Mouse (Mus musculus) hindbrain, embryonic 16.5 days (tissue): Measurements from ENCODE around the gene Olfr1030. TPM values are rescaled to one million over a fixed set of nuclear protein-coding genes. Genes with fewer than 3 reads are reported as not detected.
"Not testable (repeated sequence)": the region's sequence is repeated elsewhere in the genome, so short reads cannot be mapped to it uniquely, and the experiment has no call there.

ENCODE experiments used
- ATAC-seq: fragments of 200-750 bp; cut with Nextera tagmentation; 2 replicates; pipeline ENCODE4 v1.8.0; 2017; ENCODE audit warnings: moderate TSS enrichment, moderate library complexity
- H3K27ac ChIP-seq: fragments of 300-500 bp; sonication (generic); 2 replicates; pipeline ENCODE4 v1.5.1; 2014; ENCODE audit warnings: low read depth, mild to moderate bottlenecking, control low read depth, low read length, moderate library complexity
- H3K27me3 ChIP-seq: fragments of 300-500 bp; sonication (generic); replicated peaks from 2 replicates; pipeline ENCODE4 v1.6.1; 2014; ENCODE audit warnings: low read length; ENCODE audit not compliant: control insufficient read depth, insufficient read depth
- H3K36me3 ChIP-seq: fragments of 300-500 bp; sonication (generic); 2 replicates; pipeline ENCODE4 v1.6.1; 2014; ENCODE audit warnings: mild to moderate bottlenecking, low read length, moderate library complexity, mixed read lengths; ENCODE audit not compliant: control insufficient read depth, insufficient read depth
- H3K4me1 ChIP-seq: fragments of 300-500 bp; sonication (generic); 2 replicates; pipeline ENCODE4 v1.6.1; 2014; ENCODE audit warnings: low read depth, low read length; ENCODE audit not compliant: control insufficient read depth, insufficient read depth
- H3K4me2 ChIP-seq: fragments of 300-500 bp; sonication (generic); 2 replicates; pipeline ENCODE4 v1.6.1; 2014; ENCODE audit warnings: mild to moderate bottlenecking, low read length, control low read depth, moderate library complexity
- H3K4me3 ChIP-seq: fragments of 300-500 bp; sonication (generic); 2 replicates; pipeline ENCODE4 v1.5.1; 2014; ENCODE audit warnings: mild to moderate bottlenecking, low read length, control low read depth, moderate library complexity
- H3K9ac ChIP-seq: fragments of 300-500 bp; sonication (generic); 2 replicates; pipeline ENCODE4 v1.6.1; 2014; ENCODE audit warnings: low read depth, mild to moderate bottlenecking, control low read depth, low read length, moderate library complexity
- H3K9me3 ChIP-seq: fragments of 300-500 bp; sonication (generic); 2 replicates; pipeline ENCODE4 v1.6.1; 2014; ENCODE audit warnings: mild to moderate bottlenecking, low read length, moderate library complexity; ENCODE audit not compliant: control insufficient read depth
- WGBS: fragments of 180-500 bp; shearing (Covaris S2); extraction: QIAGEN DNeasy Blood & Tissue Kit; methylation state at CpG from one replicate; pipeline ENCODE4 v1.1.7; 2014; 5-methylcytosine and 5-hydroxymethylcytosine counted together
- polyA plus RNA-seq: library from polyadenylated mRNA; unstranded; fragments of >200 nt; fragmentation: Nextera tagmentation; extraction: Ambion mirVana; gene quantifications from 2 replicates; pipeline ENCODE4 v1.2.1, GENCODE M21; 2015

Olfr1030 gene
- polyA plus RNA-seq = not detected in 2 replicates

- Histone ChIP-seq H3K36me3 (no peaks in the 10 kb centered on the region), H3K4me1 (no peaks in the 10 kb centered on the region), H3K9ac (no peak within 1 kb of the TSS), H3K27ac (no peak within 1 kb of the TSS), H3K4me3 (no peak within 1 kb of the TSS), H3K27me3 (no peaks in the 10 kb centered on the region), H3K9me3 (no peaks in the 10 kb centered on the region), H3K4me2 (no peak within 1 kb of the TSS)
- 76% methylated on average over 1 of the region's 1 CpGs for WGBS
- no peak for ATAC-seq
Measured at GRCm38 (mm10) chr2:85978976-85979375, at the start of gene Olfr1030. Gene Olfr1030 (plus strand): TSS chr2:85979276.

GRCm38 (mm10) chr2:85950137-85950536 is 28.9 kb upstream of the Olfr1030 start, which contains the start of gene Olfr1028:
Gene Olfr1028 (plus strand): TSS chr2:85950437.
- ATAC-seq = no peak
- H3K27me3 ChIP-seq = no peaks in the 10 kb centered on the region

GRCm38 (mm10) chr2:85973595-85973994 is 5.5 kb upstream of the Olfr1030 start, which contains the start of gene Olfr1029:
Gene Olfr1029 (plus strand): TSS chr2:85973895.
- no peak within 1 kb of the TSS for H3K4me3 ChIP-seq
- no peak for ATAC-seq
- H3K27me3 ChIP-seq = no peaks in the 10 kb centered on the region
- H3K4me2 ChIP-seq = no peak within 1 kb of the TSS
- no peaks in the 10 kb centered on the region for H3K4me1 ChIP-seq
- no peaks in the 10 kb centered on the region for H3K36me3 ChIP-seq
- H3K9me3 ChIP-seq = no peaks in the 10 kb centered on the region
- H3K9ac ChIP-seq = no peak within 1 kb of the TSS
- H3K27ac ChIP-seq = no peak within 1 kb of the TSS
- whole genome bisulfite sequencing = 87% methylated on average over 2 of the region's 2 CpGs

More at GRCm38 (mm10) chr2:85950137-85950536, 28.9 kb upstream of the Olfr1030 start, which contains the start of gene Olfr1028:
- 78% methylated on average over 1 of the region's 1 CpGs for WGBS
- Histone ChIP-seq H3K36me3 (no peaks in the 10 kb centered on the region), H3K4me2 (no peak within 1 kb of the TSS), H3K9me3 (no peaks in the 10 kb centered on the region), H3K27ac (no peak within 1 kb of the TSS), H3K4me3 (no peak within 1 kb of the TSS), H3K9ac (no peak within 1 kb of the TSS), H3K4me1 (no peaks in the 10 kb centered on the region)

- 64% methylated on average over 3 of the region's 3 CpGs for WGBS
- H3K27me3 ChIP-seq = no peaks in the 10 kb centered on the region
- H3K27ac ChIP-seq = no peak within 1 kb of the TSS
- no peak for ATAC-seq
- no peaks in the 10 kb centered on the region for H3K9me3 ChIP-seq
- H3K9ac ChIP-seq = no peak within 1 kb of the TSS
- no peaks in the 10 kb centered on the region for H3K4me1 ChIP-seq
- no peak within 1 kb of the TSS for H3K4me2 ChIP-seq
- no peaks in the 10 kb centered on the region for H3K36me3 ChIP-seq
- H3K4me3 ChIP-seq = no peak within 1 kb of the TSS
Measured at GRCm38 (mm10) chr2:85990004-85990403, 10.9 kb downstream of the Olfr1030 start, which contains the start of gene Olfr1031. Gene Olfr1031 (plus strand): TSS chr2:85990304.

GRCm38 (mm10) chr2:86005240-86005639 is 26.2 kb downstream of the Olfr1030 start, which contains the start of gene Olfr1032:
Gene Olfr1032 (plus strand): TSS chr2:86005540.
- H3K27ac ChIP-seq = no peak within 1 kb of the TSS
- no peaks in the 10 kb centered on the region for H3K27me3 ChIP-seq
- H3K9me3 ChIP-seq = no peaks in the 10 kb centered on the region
- ATAC-seq = no peak
- no peaks in the 10 kb centered on the region for H3K36me3 ChIP-seq
- H3K4me1 ChIP-seq = no peaks in the 10 kb centered on the region
- H3K4me2 ChIP-seq = no peak within 1 kb of the TSS
- no peak within 1 kb of the TSS for H3K4me3 ChIP-seq
- 88% methylated on average over 7 of the region's 7 CpGs for WGBS
- H3K9ac ChIP-seq = no peak within 1 kb of the TSS

GRCm38 (mm10) chr2:86020406-86020805 is 41.3 kb downstream of the Olfr1030 start, which contains the start of gene Olfr1033:
Gene Olfr1033 (plus strand): TSS chr2:86020633.
- H3K4me1 ChIP-seq, ATAC-seq, H3K27ac ChIP-seq, H3K9me3 ChIP-seq, H3K36me3 ChIP-seq, H3K27me3 ChIP-seq: not testable (repeated sequence)
- H3K4me3 ChIP-seq = peak within 1 kb of the TSS; percentile 42
- 7% methylated on average over 10 of the region's 11 CpGs for WGBS
- H3K4me2 ChIP-seq = peak within 1 kb of the TSS; percentile 55
- H3K9ac ChIP-seq = peak within 1 kb of the TSS; percentile 56

GRCm38 (mm10) chr2:86021518-86021917 is 42.4 kb downstream of the Olfr1030 start:
- not testable (repeated sequence) for H3K36me3 ChIP-seq, H3K9ac ChIP-seq, H3K27ac ChIP-seq, ATAC-seq, H3K27me3 ChIP-seq, H3K4me3 ChIP-seq, H3K4me2 ChIP-seq, H3K4me1 ChIP-seq, H3K9me3 ChIP-seq
- 58% methylated on average over 3 of the region's 9 CpGs for WGBS

Other genes with a start within 250 kb of the Olfr1030 start
- not detected in 2 replicates for gene Olfr1012, start 216.5 kb upstream of the Olfr1030 start, polyA plus RNA-seq
- not detected in 2 replicates for gene Olfr1013, start 212.2 kb upstream of the Olfr1030 start, polyA plus RNA-seq
- gene Olfr1014, start 206.6 kb upstream of the Olfr1030 start, polyA plus RNA-seq = not detected in 2 replicates
- gene Olfr1015, start 197.3 kb upstream of the Olfr1030 start, polyA plus RNA-seq = not detected in 2 replicates
- gene Olfr1016, start 176.7 kb upstream of the Olfr1030 start, polyA plus RNA-seq = not detected in 2 replicates
- gene Olfr1018, start 160.8 kb upstream of the Olfr1030 start, polyA plus RNA-seq = not detected in 2 replicates
- gene Olfr1019, start 133.8 kb upstream of the Olfr1030 start, polyA plus RNA-seq = not detected in 2 replicates
- gene Olfr1020, start 132.2 kb upstream of the Olfr1030 start, polyA plus RNA-seq = not detected in 2 replicates
- not detected in 2 replicates for gene Olfr1022, start 110.7 kb upstream of the Olfr1030 start, polyA plus RNA-seq
- gene Olfr1023, start 93.6 kb upstream of the Olfr1030 start, polyA plus RNA-seq = not detected in 2 replicates
- not detected in 2 replicates for gene Olfr1024, start 74.2 kb upstream of the Olfr1030 start, polyA plus RNA-seq
- gene Olfr1025-ps1, start 64.1 kb upstream of the Olfr1030 start, polyA plus RNA-seq = not detected in 2 replicates
- not detected in 2 replicates for gene Olfr1026, start 57.7 kb upstream of the Olfr1030 start, polyA plus RNA-seq
- gene Olfr1028, start 28.8 kb upstream of the Olfr1030 start, polyA plus RNA-seq = not detected in 2 replicates
- not detected in 2 replicates for gene Olfr1029, start 5.4 kb upstream of the Olfr1030 start, polyA plus RNA-seq
- gene Olfr1031, start 11.0 kb downstream of the Olfr1030 start, polyA plus RNA-seq = not detected in 2 replicates
- gene Olfr1032, start 26.3 kb downstream of the Olfr1030 start, polyA plus RNA-seq = not detected in 2 replicates
- 0.69 TPM in 2 replicates for gene Olfr1033, start 41.4 kb downstream of the Olfr1030 start, polyA plus RNA-seq
- gene Olfr1034, start 66.6 kb downstream of the Olfr1030 start, polyA plus RNA-seq = not detected in 2 replicates
- gene Olfr1036, start 94.7 kb downstream of the Olfr1030 start, polyA plus RNA-seq = not detected in 2 replicates
- gene Olfr1037, start 108.1 kb downstream of the Olfr1030 start, polyA plus RNA-seq = not detected in 2 replicates
- gene Olfr1039, start 156.7 kb downstream of the Olfr1030 start, polyA plus RNA-seq = not detected in 2 replicates
- gene Olfr1040, start 167.5 kb downstream of the Olfr1030 start, polyA plus RNA-seq = not detected in 2 replicates
- gene Olfr1042, start 182.6 kb downstream of the Olfr1030 start, polyA plus RNA-seq = not detected in 2 replicates
- gene Olfr1043, start 188.2 kb downstream of the Olfr1030 start, polyA plus RNA-seq = not detected in 2 replicates
- gene Olfr1044, start 198.5 kb downstream of the Olfr1030 start, polyA plus RNA-seq = not detected in 2 replicates
- not detected in 2 replicates for gene Olfr52, start 206.4 kb downstream of the Olfr1030 start, polyA plus RNA-seq
- not detected in 2 replicates for gene Olfr1045, start 223.7 kb downstream of the Olfr1030 start, polyA plus RNA-seq
- not detected in 2 replicates for gene Olfr1046, start 240.0 kb downstream of the Olfr1030 start, polyA plus RNA-seq